Mouse (Mus musculus): ENCODE results near the gene Usp46. TPM values are rescaled to one million over a fixed set of nuclear protein-coding genes. Genes with fewer than 3 reads are reported as not detected.

The Usp46 gene
- total and polyA plus RNA-seq, 3 experiments = 14.5 to 23.6 TPM; not detected in 1

- no peaks in the 10 kb centered on the region for H3K9me3 ChIP-seq (replicated peaks; ENCODE audit: insufficient read depth, low read length)
- TF ChIP-seq KAT2A (conservative IDR thresholded peaks at IDR 0.05; ENCODE audit: low read depth, low read length) (no peak), MAX (IDR thresholded peaks at IDR 0.05; ENCODE audit: low read length) (no peak)
- no peak for DNase-seq (ENCODE audit: low read depth, low spot score)
- H3K27ac ChIP-seq (ENCODE audit: control insufficient read depth, low read depth, low read length) = no peak overlapping the region
- H3K9ac ChIP-seq (ENCODE audit: control insufficient read depth, low read depth, low read length, poor library complexity, severe bottlenecking) = no peak overlapping the region
- no peaks in the 10 kb centered on the region for H3K36me3 ChIP-seq (ENCODE audit: control insufficient read depth in 1 of 2, insufficient read depth in 2 of 2, low read length in 2 of 2)
- H3K4me3 ChIP-seq (ENCODE audit: control insufficient read depth in 1 of 2, insufficient read depth in 1 of 2, low read depth in 2 of 2, low read length in 2 of 2) = no peak overlapping the region
- no peaks in the 10 kb centered on the region for H3K4me1 ChIP-seq (ENCODE audit: control insufficient read depth in 1 of 2, insufficient read depth in 2 of 2, low read length in 2 of 2)
- H3K27me3 ChIP-seq (ENCODE audit: control insufficient read depth in 1 of 2, insufficient read depth in 2 of 2, low read length in 2 of 2) = no peaks in the 10 kb centered on the region; a peak in 1 of 4 replicates
- H3K79me2 ChIP-seq (ENCODE audit: control insufficient read depth, insufficient read depth, low read length, poor library complexity) = no peaks in the 10 kb centered on the region
These were observed 117.2 kb downstream of the Usp46 start for GRCm38 (mm10) chr5:73950809-73951648.

Other genes starting within 250 kb of the Usp46 start
- 0.15 and 0.20 TPM in 2 replicates for gene Rasl11b, start 126.9 kb upstream of the Usp46 start, total RNA-seq (2012; rRNA removed)
- gene Rasl11b, start 126.9 kb upstream of the Usp46 start, polyA plus RNA-seq (2012; ENCODE audit: insufficient read depth in 1 of 2, insufficient read length in 2 of 2, low read depth in 1 of 2, low replicate concordance in 2 of 2, missing spikeins in 1 of 2) = under 1 TPM in 1 of 2 experiments, not detected in 1; 0.54 TPM

Measured in MEL (cell line).